Mouse (Mus musculus) G1E (cell line): ENCODE measurements at regions not wholly inside any gene's neighbourhood (a gene's known extent, or its start where the extent isn't known, plus 50 kb on each side); places are given as distances from the start of the nearest gene placed in this dataset.

Experiments
- ATAC-seq: 2 replicates; pipeline ENCODE4 v1.8.0; 2016; ENCODE audit warnings: mild to moderate bottlenecking; ENCODE audit not compliant: insufficient number of reproducible peaks, poor library complexity, low FRiP score, severe bottlenecking; ENCODE audit errors: extremely low read depth
- DNase-seq: peaks from one replicate; pipeline ENCODE4 v3.0.0; 2012; ENCODE audit warnings: low spot score
- H3K27me3 ChIP-seq: 2 replicates; pipeline ENCODE4 v1.6.1; 2012; ENCODE audit warnings: mild to moderate bottlenecking, low read length, inconsistent platforms; ENCODE audit not compliant: insufficient read depth
- H3K36me3 ChIP-seq: replicated peaks from 2 replicates; pipeline ENCODE3; 2012; ENCODE audit warnings: mild to moderate bottlenecking, inconsistent platforms
- H3K4me1 ChIP-seq: 2 replicates; pipeline ENCODE4 v1.6.1; 2012; ENCODE audit warnings: low read depth, low read length, inconsistent platforms, mixed read lengths; ENCODE audit not compliant: insufficient read depth
- H3K4me3 ChIP-seq: 2 replicates; pipeline ENCODE4 v1.5.1; 2012; ENCODE audit warnings: low read depth, mild to moderate bottlenecking, inconsistent platforms, low read length, moderate library complexity, mixed read lengths
- H3K9me3 ChIP-seq: replicated peaks from 2 replicates; pipeline ENCODE4 v1.6.1; 2012; ENCODE audit warnings: inconsistent platforms
- CTCF ChIP-seq: IDR thresholded peaks from 2 replicates; pipeline ENCODE4 v1.5.1; 2012; ENCODE audit warnings: low read depth, low read length, inconsistent platforms, mixed read lengths
- GATA1 ChIP-seq: IDR thresholded peaks from 2 replicates; pipeline ENCODE4 v1.6.1; 2012; ENCODE audit warnings: borderline replicate concordance, low read length, inconsistent platforms, mixed read lengths
- GATA2 ChIP-seq: IDR thresholded peaks from 2 replicates; pipeline ENCODE4 v1.6.1; 2012; ENCODE audit warnings: low read depth, low read length, inconsistent platforms, borderline replicate concordance
- POLR2AphosphoS5 ChIP-seq: IDR thresholded peaks from 2 replicates; pipeline ENCODE4 v1.6.1; 2012; ENCODE audit warnings: low read depth, low read length, inconsistent platforms; ENCODE audit not compliant: insufficient replicate concordance
- TAL1 ChIP-seq: conservative IDR thresholded peaks from 2 replicates; pipeline ENCODE4 v1.6.1; 2012; ENCODE audit warnings: low read depth, low read length, inconsistent platforms, mixed read lengths

GRCm38 (mm10) chr11:111252226-111252625 lies 186.3 kb downstream of the Kcnj2 start:
- no peak for ATAC-seq

GRCm38 (mm10) chr11:111256596-111256995 lies 190.6 kb downstream of the Kcnj2 start:
- DNase-seq: no peak
- H3K4me1 ChIP-seq: no peaks in the 10 kb centered on the region
- H3K27me3 ChIP-seq: no peaks in the 10 kb centered on the region
- peaks cover 25% of the 10 kb centered on the region for H3K9me3 ChIP-seq
- H3K4me3 ChIP-seq: no peak overlapping the region
- TF ChIP-seq CTCF (no peak), TAL1 (no peak), GATA2 (no peak), POLR2AphosphoS5 (no peak), GATA1 (no peak)
- ATAC-seq: no peak
- H3K36me3 ChIP-seq: no peaks in the 10 kb centered on the region

More at GRCm38 (mm10) chr11:111252226-111252625, 186.3 kb downstream of the Kcnj2 start:
- Histone ChIP-seq H3K4me3 (no peak overlapping the region), H3K36me3 (no peaks in the 10 kb centered on the region), H3K9me3 (peaks cover 32% of the 10 kb centered on the region), H3K4me1 (no peaks in the 10 kb centered on the region), H3K27me3 (no peaks in the 10 kb centered on the region)
- TF ChIP-seq POLR2AphosphoS5 (no peak), TAL1 (no peak), GATA1 (no peak), GATA2 (no peak), CTCF (no peak)
- no peak for DNase-seq

GRCm38 (mm10) chr11:111260691-111261383 lies 194.9 kb downstream of the Kcnj2 start:
- no peak for TF ChIP-seq CTCF
- TF ChIP-seq GATA1: no peak
- no peak for TF ChIP-seq GATA2
- no peaks in the 10 kb centered on the region for H3K36me3 ChIP-seq
- no peak overlapping the region for H3K4me3 ChIP-seq
- H3K9me3 ChIP-seq: 0 out of 2 replicates have a peak, but pooled peaks cover 7% of the 10 kb centered on the region
- ATAC-seq (no peak), DNase-seq (no peak)
- H3K27me3 ChIP-seq: no peaks in the 10 kb centered on the region
- no peaks in the 10 kb centered on the region for H3K4me1 ChIP-seq

GRCm38 (mm10) chr11:111273651-111274050 lies 207.7 kb downstream of the Kcnj2 start:
- Histone ChIP-seq H3K36me3 (no peaks in the 10 kb centered on the region), H3K4me1 (no peaks in the 10 kb centered on the region), H3K4me3 (no peak overlapping the region), H3K27me3 (no peaks in the 10 kb centered on the region), H3K9me3 (peaks cover 26% of the 10 kb centered on the region)
- no peak for DNase-seq
- ATAC-seq: no peak
- no peak for TF ChIP-seq GATA1
- TF ChIP-seq CTCF: no peak
- no peak for TF ChIP-seq POLR2AphosphoS5
- TF ChIP-seq TAL1: no peak
- no peak for TF ChIP-seq GATA2

- ATAC-seq: no peak
Measured at GRCm38 (mm10) chr11:111280769-111281168, 214.8 kb downstream of the Kcnj2 start.

GRCm38 (mm10) chr11:111281237-111282160 lies 215.5 kb downstream of the Kcnj2 start:
- ATAC-seq (no peak), DNase-seq (no peak)
- H3K27me3 ChIP-seq: no peaks in the 10 kb centered on the region

More at GRCm38 (mm10) chr11:111280769-111281168, 214.8 kb downstream of the Kcnj2 start:
- no peak for DNase-seq
- Histone ChIP-seq H3K9me3 (peaks cover 30% of the 10 kb centered on the region), H3K36me3 (no peaks in the 10 kb centered on the region), H3K27me3 (no peaks in the 10 kb centered on the region), H3K4me1 (no peaks in the 10 kb centered on the region), H3K4me3 (no peak overlapping the region)
- TF ChIP-seq TAL1 (no peak), POLR2AphosphoS5 (no peak), GATA1 (no peak), GATA2 (no peak), CTCF (no peak)

More at GRCm38 (mm10) chr11:111281237-111282160, 215.5 kb downstream of the Kcnj2 start:
- Histone ChIP-seq H3K4me1 (no peaks in the 10 kb centered on the region), H3K9me3 (peaks cover 26% of the 10 kb centered on the region), H3K36me3 (no peaks in the 10 kb centered on the region), H3K4me3 (no peak overlapping the region)
- TF ChIP-seq POLR2AphosphoS5 (no peak), CTCF (no peak), GATA1 (no peak), TAL1 (no peak), GATA2 (no peak)
